ENCODE assay signal across 19 mouse cellular contexts in the genomic region with DNA sequence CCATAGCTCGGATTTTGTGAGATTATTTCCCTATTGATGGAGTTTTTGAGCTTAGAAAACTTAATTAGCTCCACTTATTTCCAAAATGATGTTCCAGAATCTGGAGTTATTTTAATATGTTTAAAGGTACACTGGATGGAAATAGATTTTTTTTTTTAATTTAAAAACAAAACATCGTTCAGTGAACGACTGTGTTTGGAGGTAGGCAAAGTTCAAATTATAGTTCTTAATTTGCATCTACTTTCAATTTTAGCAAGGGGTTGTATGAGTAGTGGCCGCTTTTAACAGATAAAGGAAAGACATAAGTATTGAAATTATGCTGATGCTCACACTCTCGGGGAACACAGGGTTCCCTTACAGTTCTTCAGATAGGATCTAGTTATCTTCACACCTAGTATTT.
DNase-seq lines count a peak whose midpoint lies in the region; ATAC-seq lines count a peak whose summit lies in the region.
"Had no signal": no experiment of that assay in that cellular context is flagged by ENCODE, and none has a peak within 500 bp of the region (broad histone marks: within the 10 kb centered on the region; RNA-seq: fewer than 3 reads in every experiment).

No protein-coding gene starts in this region.

- no peak overlapping the region for H3K9ac ChIP-seq in forebrain, embryonic 11.5 days (ENCODE audit: low read length)
- no peak overlapping the region for H3K9ac ChIP-seq in forebrain, embryonic 12.5 days
- H3K9ac ChIP-seq in heart, embryonic 13.5 days = no peak overlapping the region
- no peak overlapping the region for H3K9ac ChIP-seq in limb, embryonic 12.5 days (replicated peaks)
- H3K9ac ChIP-seq: hindbrain, embryonic 12.5 days; midbrain, embryonic 13.5 days had no signal

- H3K4me2 ChIP-seq in forebrain, embryonic 11.5 days (ENCODE audit: low read depth, low read length, severe bottlenecking) = no peak overlapping the region
- H3K4me2 ChIP-seq in forebrain, embryonic 12.5 days = no peak overlapping the region
- H3K4me2 ChIP-seq in heart, embryonic 13.5 days = peak overlapping the region; percentile 54
- H3K4me2 ChIP-seq in limb, embryonic 12.5 days = peak overlapping the region; percentile 35
- H3K4me2 ChIP-seq: hindbrain, embryonic 12.5 days; midbrain, embryonic 13.5 days had no signal

- no peaks in the 10 kb centered on the region for H3K9me3 ChIP-seq in forebrain, embryonic 11.5 days (ENCODE audit: control insufficient read depth, low read length)
- no peaks in the 10 kb centered on the region for H3K9me3 ChIP-seq in forebrain, embryonic 12.5 days
- no peaks in the 10 kb centered on the region for H3K9me3 ChIP-seq in heart, embryonic 13.5 days
- H3K9me3 ChIP-seq in limb, embryonic 12.5 days = no peaks in the 10 kb centered on the region
- H3K9me3 ChIP-seq in limb, embryonic 10.5 days (replicated peaks) = no peaks in the 10 kb centered on the region
- H3K9me3 ChIP-seq: hindbrain, embryonic 12.5 days; midbrain, embryonic 13.5 days had no signal

- no peak overlapping the region for H3K4me3 ChIP-seq in forebrain, embryonic 11.5 days (ENCODE audit: low read depth, low read length)
- no peak overlapping the region for H3K4me3 ChIP-seq in forebrain, embryonic 12.5 days (replicated peaks)
- no peak overlapping the region for H3K4me3 ChIP-seq in heart, embryonic 13.5 days
- H3K4me3 ChIP-seq in limb, embryonic 12.5 days (replicated peaks) = no peak overlapping the region
- H3K4me3 ChIP-seq in limb, embryonic 10.5 days = no peak overlapping the region
- H3K4me3 ChIP-seq: hindbrain, embryonic 12.5 days; midbrain, embryonic 13.5 days had no signal

- no peak for DNase-seq in forebrain, embryonic 11.5 days (ENCODE audit: low spot score)
- DNase-seq in heart, postnatal 4 days = no peak
- no peak for DNase-seq in limb, embryonic 10.5 days (ENCODE audit: low spot score)
- no peak for DNase-seq in thymus, postnatal 10 days (ENCODE audit: low spot score in 2 of 2)
- no peak for DNase-seq in layer of hippocampus, adult 8-10 months (ENCODE audit: low spot score in 2 of 2)
- DNase-seq: adrenal gland, postnatal 25 days; cerebellum, adult 11-12 months; cerebellum, postnatal 14 days; lung, adult 18-20 months; lung, postnatal 14 days; right cerebral cortex, postnatal 14 days; thymus, postnatal 4 days had no signal

- ATAC-seq in forebrain, embryonic 11.5 days (replicated peaks; ENCODE audit: low FRiP score) = 0 out of 2 replicates have a peak, but pooled peaks have one; percentile 30
- no peak for ATAC-seq in forebrain, embryonic 12.5 days (ENCODE audit: low FRiP score)
- ATAC-seq in heart, embryonic 13.5 days (ENCODE audit: extremely low read depth, insufficient number of reproducible peaks, low FRiP score, low TSS enrichment) = no peak
- no peak for ATAC-seq in limb, embryonic 12.5 days (ENCODE audit: insufficient number of reproducible peaks, insufficient read depth, low FRiP score, low TSS enrichment, low read depth)
- ATAC-seq: CD4-positive, CD25-positive, alpha-beta regulatory T cell, adult 4 months; midbrain, embryonic 13.5 days had no signal

- no peaks in the 10 kb centered on the region for H3K27me3 ChIP-seq in forebrain, embryonic 11.5 days (ENCODE audit: control insufficient read depth, insufficient read depth, low read length)
- H3K27me3 ChIP-seq in forebrain, embryonic 12.5 days = no peaks in the 10 kb centered on the region
- H3K27me3 ChIP-seq in heart, embryonic 13.5 days (replicated peaks) = no peaks in the 10 kb centered on the region
- no peaks in the 10 kb centered on the region for H3K27me3 ChIP-seq in limb, embryonic 12.5 days
- H3K27me3 ChIP-seq in limb, embryonic 10.5 days (ENCODE audit: low read depth, poor library complexity, severe bottlenecking) = no peaks in the 10 kb centered on the region
- H3K27me3 ChIP-seq: hindbrain, embryonic 12.5 days; midbrain, embryonic 13.5 days had no signal

- no peaks in the 10 kb centered on the region for H3K36me3 ChIP-seq in forebrain, embryonic 11.5 days (ENCODE audit: control insufficient read depth, insufficient read depth, low read length)
- H3K36me3 ChIP-seq in forebrain, embryonic 12.5 days (replicated peaks) = no peaks in the 10 kb centered on the region
- no peaks in the 10 kb centered on the region for H3K36me3 ChIP-seq in heart, embryonic 13.5 days
- no peaks in the 10 kb centered on the region for H3K36me3 ChIP-seq in limb, embryonic 12.5 days
- H3K36me3 ChIP-seq in limb, embryonic 10.5 days = no peaks in the 10 kb centered on the region
- H3K36me3 ChIP-seq: G1E; hindbrain, embryonic 12.5 days; midbrain, embryonic 13.5 days had no signal

- WGBS in forebrain, embryonic 11.5 days = 83% methylated on average over 5 of the region's 5 CpGs
- WGBS in forebrain, embryonic 12.5 days = 80% methylated on average over 5 of the region's 5 CpGs
- 76% methylated on average over 5 of the region's 5 CpGs for WGBS in heart, embryonic 13.5 days
- WGBS in limb, embryonic 12.5 days = 79% methylated on average over 5 of the region's 5 CpGs
- WGBS in limb, embryonic 10.5 days = 89% methylated on average over 5 of the region's 5 CpGs

- H3K4me1 ChIP-seq in forebrain, embryonic 11.5 days (replicated peaks; ENCODE audit: control insufficient read depth, insufficient read depth, low read length) = no peaks in the 10 kb centered on the region; the same call in 1 of the 2 replicates
- H3K4me1 ChIP-seq in forebrain, embryonic 12.5 days = 0 out of 2 replicates have a peak, but pooled peaks cover 4% of the 10 kb centered on the region
- H3K4me1 ChIP-seq in heart, embryonic 13.5 days = peaks cover 10% of the 10 kb centered on the region
- H3K4me1 ChIP-seq in limb, embryonic 12.5 days (replicated peaks) = no peaks in the 10 kb centered on the region
- peaks cover 13% of the 10 kb centered on the region for H3K4me1 ChIP-seq in limb, embryonic 10.5 days
- H3K4me1 ChIP-seq: hindbrain, embryonic 12.5 days; midbrain, embryonic 13.5 days had no signal

- H3K27ac ChIP-seq in forebrain, embryonic 11.5 days (ENCODE audit: low read depth, low read length) = no peak overlapping the region
- no peak overlapping the region for H3K27ac ChIP-seq in forebrain, embryonic 12.5 days
- 0 out of 2 replicates have a peak overlapping the region, but pooled peaks have one; percentile 5 for H3K27ac ChIP-seq in heart, embryonic 13.5 days (replicated peaks)
- no peak overlapping the region for H3K27ac ChIP-seq in limb, embryonic 12.5 days
- no peak overlapping the region for H3K27ac ChIP-seq in limb, embryonic 10.5 days
- H3K27ac ChIP-seq: hindbrain, embryonic 12.5 days; midbrain, embryonic 13.5 days had no signal

Comparison
In these comparisons a context has a peak if more than half of its experiments do, and no peak if none do; other contexts are left out.
1. H3K4me2 ChIP-seq: peak in heart, embryonic 13.5 days (single experiment) and limb, embryonic 12.5 days (single experiment); none in forebrain, embryonic 11.5 days (single experiment) and forebrain, embryonic 12.5 days (single experiment).